Mouse (Mus musculus) heart, adult 2 months (tissue): ENCODE measurements around the gene Samm50.

Experiments used
- CTCF ChIP-seq: fragments of 200-600 bp; IDR thresholded peaks from 2 replicates; pipeline ENCODE4 v1.8.1; 2022; ENCODE audit warnings: antibody characterized with exemption, mild to moderate bottlenecking, moderate library complexity
- EP300 ChIP-seq: fragments of 200-500 bp; IDR thresholded peaks from 2 replicates; pipeline ENCODE4 v1.6.1; 2011; ENCODE audit warnings: low read depth, low read length, control low read depth; ENCODE audit not compliant: insufficient read depth
- POLR2A ChIP-seq: fragments of 200-500 bp; IDR thresholded peaks from 2 replicates; pipeline ENCODE4 v1.6.1; 2011; ENCODE audit warnings: mild to moderate bottlenecking, low read depth, low read length, control low read depth; ENCODE audit not compliant: insufficient read depth

DNA sequence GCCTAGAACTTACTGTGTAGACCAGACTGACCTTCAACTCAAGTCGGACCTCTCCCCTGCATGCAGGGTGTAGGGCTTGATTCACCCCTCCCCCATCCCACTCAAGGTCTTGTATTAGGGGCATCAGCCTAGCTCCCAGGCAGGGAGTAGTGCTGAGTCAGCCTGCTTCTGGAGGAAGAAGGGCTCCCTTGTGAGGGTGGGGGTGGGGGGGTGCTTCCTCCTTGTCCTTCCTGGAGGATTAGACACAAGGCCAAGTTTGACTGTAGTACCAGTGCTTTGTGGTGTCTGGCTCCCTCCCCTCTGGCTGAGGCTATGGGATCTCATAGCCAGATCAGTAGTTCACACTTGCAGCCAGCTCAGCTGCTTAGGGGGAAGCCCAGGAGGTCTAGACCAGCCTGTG, 8.1 kb upstream of the Samm50 start:
- TF ChIP-seq CTCF (no peak), POLR2A (no peak), EP300 (no peak)
